Mouse (Mus musculus): ENCODE results near the gene Dnm3.

Gene Dnm3

GRCm38 (mm10) chr1:161980626-161981298 lies 497.1 kb downstream of the Dnm3 start:
- in situ Hi-C loops (cut with MboI; ENCODE audit: unreplicated experiment in 2 of 2), result loop anchor here in 1 of 2 experiments (25.0 kb wide), 3 partner anchors 557 to 743 kb away; partner anchors contain the start of genes Mettl13 and Tnfsf4

DNA sequence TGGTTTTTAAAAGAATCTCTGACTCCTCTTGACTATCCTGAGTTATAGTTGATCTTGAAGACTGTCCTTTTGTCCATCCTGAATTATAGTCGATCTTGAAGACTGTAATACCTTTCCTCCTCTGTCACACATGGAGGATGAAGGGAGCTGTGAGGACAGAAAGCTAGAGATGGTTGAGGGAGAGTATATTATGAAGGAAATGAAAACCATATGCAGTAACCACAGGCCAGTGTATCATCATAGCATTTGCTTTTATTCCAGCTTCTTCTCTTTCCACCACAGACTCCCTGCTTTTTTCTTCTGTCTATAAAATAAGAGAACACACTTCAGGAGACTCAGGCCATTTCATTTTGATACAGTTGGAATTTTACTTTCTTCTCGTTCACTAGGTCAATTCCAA lies 497.8 kb downstream of the Dnm3 start:
- in situ Hi-C loops (cut with MboI; ENCODE audit: unreplicated experiment in 2 of 2), result loop anchor here in 1 of 2 experiments (25.0 kb wide), 3 partner anchors 557 to 743 kb away; partner anchors contain the start of genes Mettl13 and Tnfsf4

DNA sequence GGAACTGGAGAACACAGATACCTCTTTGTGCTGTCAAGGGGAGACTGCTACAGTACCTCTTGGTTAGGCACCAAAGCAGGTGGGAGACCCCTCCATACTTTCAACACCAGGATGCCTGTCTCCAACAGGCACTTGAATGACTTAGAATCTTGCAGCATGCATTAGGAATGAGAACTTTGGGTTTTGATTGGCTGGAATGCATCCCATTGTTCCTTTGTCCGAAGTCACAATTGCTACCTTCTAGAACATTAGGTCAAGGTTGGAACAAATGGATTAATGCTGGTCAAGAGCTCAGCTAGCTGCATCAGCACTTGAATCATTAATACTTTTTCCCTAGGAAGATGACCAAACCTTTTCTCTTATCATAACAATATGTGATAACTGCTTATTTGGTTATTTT lies 498.3 kb downstream of the Dnm3 start, which contains the start of gene 4930558K02Rik:
TSS of gene 4930558K02Rik (minus strand) at position 101 of the 400 bp plus-strand sequence.
- in situ Hi-C loops (cut with MboI; ENCODE audit: unreplicated experiment in 2 of 2), result loop anchor here (5.0 to 25.0 kb wide), 6 partner anchors 333 to 742 kb away; partner anchors contain the start of genes Mettl13 (in 1 of the 2) and Tnfsf4 (in 1 of the 2)

GRCm38 (mm10) chr1:161978173-161978700 lies 499.6 kb downstream of the Dnm3 start:
- in situ Hi-C loops (cut with MboI; ENCODE audit: unreplicated experiment in 2 of 2), result loop anchor here (5.0 to 25.0 kb wide), 6 partner anchors 334 to 741 kb away; partner anchors contain the start of genes Mettl13 (in 1 of the 2) and Tnfsf4 (in 1 of the 2)

DNA sequence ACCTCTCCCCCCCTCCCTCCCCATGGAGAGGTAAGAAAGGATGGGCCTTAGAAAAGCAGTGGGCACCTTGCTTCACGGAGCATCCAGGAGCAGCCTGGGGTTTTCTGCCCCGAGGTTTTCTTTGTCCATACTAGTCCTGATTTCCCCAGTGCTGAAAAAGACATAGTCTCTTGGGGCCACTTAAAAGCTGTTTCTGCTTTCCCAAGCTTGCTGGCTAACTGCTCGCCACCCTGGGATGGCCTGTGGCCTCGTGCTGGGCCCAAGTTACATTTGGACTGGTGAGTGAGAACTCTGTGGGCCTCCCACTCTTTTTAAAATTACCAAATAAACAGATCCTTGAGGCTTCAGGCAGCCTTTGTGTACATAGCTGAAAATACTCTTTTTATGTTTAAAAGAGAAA lies 500.5 kb downstream of the Dnm3 start:
- in situ Hi-C loops (cut with MboI; ENCODE audit: unreplicated experiment in 2 of 2), result loop anchor here (5.0 to 25.0 kb wide), 6 partner anchors 335 to 740 kb away; partner anchors contain the start of genes Mettl13 (in 1 of the 2) and Tnfsf4 (in 1 of the 2)

- in situ Hi-C loops (cut with MboI; ENCODE audit: unreplicated experiment in 2 of 2), result loop anchor here (5.0 to 25.0 kb wide), 6 partner anchors 336 to 739 kb away; partner anchors contain the start of genes Mettl13 (in 1 of the 2) and Tnfsf4 (in 1 of the 2)
Observed at GRCm38 (mm10) chr1:161976255-161977182, 501.3 kb downstream of the Dnm3 start.

DNA sequence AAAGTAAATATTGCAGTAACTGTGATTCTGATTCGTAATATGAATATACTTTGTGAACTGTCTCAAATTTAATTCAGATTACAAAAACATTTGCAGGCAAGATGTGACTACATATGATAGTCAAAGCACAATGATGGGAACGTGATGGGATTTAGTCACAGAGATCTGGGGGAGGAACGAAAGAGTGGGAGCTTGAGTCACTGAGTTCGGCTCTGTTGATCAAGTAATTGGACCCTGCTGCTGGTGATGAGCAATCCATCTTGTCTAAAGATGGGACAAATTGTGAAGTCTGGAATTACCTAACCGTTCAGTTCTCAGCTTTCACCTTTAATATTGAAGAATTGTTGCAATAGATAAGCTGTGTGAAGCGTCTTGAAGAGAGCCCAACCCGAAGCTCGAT lies 505.6 kb downstream of the Dnm3 start:
- in situ Hi-C loops (cut with MboI; ENCODE audit: unreplicated experiment in 2 of 2), result loop anchor here in 1 of 2 experiments (10.0 to 25.0 kb wide), 4 partner anchors 593 to 1585 kb away; no protein-coding TSS in a partner anchor

- in situ Hi-C loops (cut with MboI; ENCODE audit: unreplicated experiment in 2 of 2), result loop anchor here in 1 of 2 experiments (10.0 to 25.0 kb wide), 4 partner anchors 594 to 1584 kb away; no protein-coding TSS in a partner anchor
Observed at GRCm38 (mm10) chr1:161970874-161971273, 507.0 kb downstream of the Dnm3 start.

GRCm38 (mm10) chr1:161968589-161969407 lies 509.0 kb downstream of the Dnm3 start, which contains the start of gene Pigc:
Gene Pigc, plus strand, starts transcription at chr1:161969186.
- in situ Hi-C loops (cut with MboI; ENCODE audit: unreplicated experiment in 2 of 2), result loop anchor here in 1 of 2 experiments (5.0 to 25.0 kb wide), 4 partner anchors 221 to 1581 kb away; no protein-coding TSS in a partner anchor

- in situ Hi-C loops (cut with MboI; ENCODE audit: unreplicated experiment in 2 of 2), result loop anchor here in 1 of 2 experiments (5.0 to 25.0 kb wide), 4 partner anchors 221 to 1581 kb away; no protein-coding TSS in a partner anchor
Observed at GRCm38 (mm10) chr1:161967936-161968335, 509.9 kb downstream of the Dnm3 start.

DNA sequence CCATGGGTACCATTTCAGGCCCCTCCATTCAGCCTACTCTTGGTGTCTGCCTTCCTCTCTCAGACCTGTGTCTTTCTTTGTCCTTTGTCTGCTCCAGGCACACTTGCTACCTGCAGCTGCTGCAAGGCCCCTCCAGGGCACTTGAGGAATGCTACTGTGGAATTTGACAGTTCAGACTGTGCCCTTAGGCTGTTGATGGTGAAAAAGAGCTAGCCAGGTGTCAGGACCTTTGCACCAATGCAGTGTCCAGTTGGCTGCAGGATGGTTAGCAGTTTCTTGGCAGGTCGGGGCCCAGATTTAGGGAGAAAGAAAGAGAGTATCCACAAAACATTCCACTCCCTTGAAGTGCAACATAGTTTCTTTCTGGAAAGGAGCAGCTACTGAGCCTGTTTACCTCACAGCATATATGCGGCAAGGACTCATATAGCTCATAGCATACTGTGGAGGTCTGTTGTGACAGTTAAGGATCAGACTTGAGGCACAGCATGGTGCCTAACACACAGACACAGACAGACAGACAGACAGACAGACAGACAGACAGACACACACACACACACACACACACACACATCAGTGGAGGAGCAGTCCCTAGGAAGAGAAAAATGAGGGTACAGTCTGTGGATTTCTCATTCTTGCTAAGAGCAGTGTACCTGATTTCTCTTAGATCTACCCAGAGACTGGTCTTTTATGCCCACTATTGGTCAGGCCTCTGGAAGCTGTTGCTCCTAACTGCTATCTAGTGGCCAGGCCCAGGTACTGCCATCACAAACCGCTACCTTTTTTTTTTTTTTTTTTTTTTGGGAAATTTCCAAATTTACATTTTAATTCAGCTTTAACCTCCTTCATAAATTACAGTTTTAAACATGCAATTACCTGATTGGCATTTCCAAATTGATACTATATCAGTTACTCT lies 515.1 kb downstream of the Dnm3 start:
- in situ Hi-C loops (cut with MboI; ENCODE audit: unreplicated experiment in 2 of 2), result loop anchor here (5.0 to 25.0 kb wide), 6 partner anchors 70 to 1575 kb away; no protein-coding TSS in a partner anchor

DNA sequence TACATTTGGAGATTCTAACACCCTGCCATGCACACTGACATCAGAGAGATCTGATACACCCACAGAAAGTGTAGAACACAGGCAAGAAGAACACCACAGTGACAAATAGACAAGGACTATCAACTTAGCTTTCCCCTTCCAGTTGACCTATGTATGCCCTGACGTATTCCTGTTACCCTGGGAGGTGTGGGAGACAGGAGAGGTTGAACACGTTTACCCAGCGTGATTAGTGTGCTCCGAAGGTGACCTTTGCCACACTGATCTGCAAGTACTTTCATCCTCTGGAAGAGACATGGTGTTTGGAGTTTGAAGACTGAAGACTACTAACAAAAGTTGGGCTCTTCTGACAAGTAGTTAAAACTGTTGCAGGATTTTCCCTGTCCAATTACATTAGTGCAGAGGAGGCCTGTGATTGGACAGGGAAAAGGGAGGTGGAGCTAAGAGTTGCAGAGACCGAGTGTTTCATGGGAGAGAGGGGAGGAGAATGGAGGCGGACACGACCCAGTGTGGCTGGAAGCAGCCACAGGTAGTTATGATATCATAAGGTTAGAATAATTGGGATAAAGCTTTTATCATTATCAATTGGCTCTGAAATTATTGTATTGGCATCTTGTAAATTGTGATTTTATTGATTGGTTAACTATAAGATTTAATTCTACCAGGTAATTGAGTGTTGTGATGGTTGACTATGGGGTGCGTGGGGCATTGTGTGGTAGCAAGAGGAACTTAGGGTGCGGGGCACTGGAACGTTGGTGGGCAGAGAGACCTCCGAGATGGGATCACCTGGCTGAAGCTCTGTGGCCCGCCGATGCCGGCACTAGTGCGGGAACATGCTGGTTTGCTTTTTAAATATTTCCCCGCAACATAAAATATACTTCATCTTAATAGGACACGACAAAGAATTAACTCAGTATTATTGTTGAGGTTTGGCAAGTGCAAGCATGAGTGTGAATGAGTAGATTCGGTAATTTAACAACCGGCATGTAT lies 519.6 kb downstream of the Dnm3 start:
- in situ Hi-C loops (cut with MboI; ENCODE audit: unreplicated experiment in 2 of 2), result loop anchor here in 1 of 2 experiments (25.0 kb wide), 2 partner anchors 721 to 1571 kb away; no protein-coding TSS in a partner anchor

DNA sequence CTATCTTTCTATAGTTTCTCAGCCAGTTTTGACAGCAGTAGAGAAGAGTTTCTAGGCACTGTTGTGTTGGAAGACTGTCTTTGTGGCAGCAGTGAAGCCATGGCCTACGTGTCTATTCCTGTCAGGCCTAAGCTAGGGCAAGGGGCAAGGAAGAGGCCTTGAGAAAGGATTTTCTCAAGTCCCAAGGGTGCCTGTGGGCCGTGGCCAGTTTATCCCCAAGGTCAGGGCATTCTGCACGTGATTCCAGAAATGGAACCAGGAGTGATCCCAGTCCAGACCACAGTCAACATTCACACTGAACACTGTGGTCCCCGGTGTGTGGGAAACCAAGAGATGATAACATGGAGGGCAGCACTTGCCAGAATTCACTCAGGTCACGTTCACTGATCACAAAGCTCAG lies 522.0 kb downstream of the Dnm3 start:
- in situ Hi-C loops (cut with MboI; ENCODE audit: unreplicated experiment in 2 of 2), result loop anchor here in 1 of 2 experiments (25.0 kb wide), 2 partner anchors 719 to 1569 kb away; no protein-coding TSS in a partner anchor

- in situ Hi-C loops (cut with MboI; ENCODE audit: unreplicated experiment in 2 of 2), result loop anchor here in 1 of 2 experiments (25.0 kb wide), 2 partner anchors 715 to 1565 kb away; no protein-coding TSS in a partner anchor
Observed at GRCm38 (mm10) chr1:161952599-161952998, 525.2 kb downstream of the Dnm3 start.

DNA sequence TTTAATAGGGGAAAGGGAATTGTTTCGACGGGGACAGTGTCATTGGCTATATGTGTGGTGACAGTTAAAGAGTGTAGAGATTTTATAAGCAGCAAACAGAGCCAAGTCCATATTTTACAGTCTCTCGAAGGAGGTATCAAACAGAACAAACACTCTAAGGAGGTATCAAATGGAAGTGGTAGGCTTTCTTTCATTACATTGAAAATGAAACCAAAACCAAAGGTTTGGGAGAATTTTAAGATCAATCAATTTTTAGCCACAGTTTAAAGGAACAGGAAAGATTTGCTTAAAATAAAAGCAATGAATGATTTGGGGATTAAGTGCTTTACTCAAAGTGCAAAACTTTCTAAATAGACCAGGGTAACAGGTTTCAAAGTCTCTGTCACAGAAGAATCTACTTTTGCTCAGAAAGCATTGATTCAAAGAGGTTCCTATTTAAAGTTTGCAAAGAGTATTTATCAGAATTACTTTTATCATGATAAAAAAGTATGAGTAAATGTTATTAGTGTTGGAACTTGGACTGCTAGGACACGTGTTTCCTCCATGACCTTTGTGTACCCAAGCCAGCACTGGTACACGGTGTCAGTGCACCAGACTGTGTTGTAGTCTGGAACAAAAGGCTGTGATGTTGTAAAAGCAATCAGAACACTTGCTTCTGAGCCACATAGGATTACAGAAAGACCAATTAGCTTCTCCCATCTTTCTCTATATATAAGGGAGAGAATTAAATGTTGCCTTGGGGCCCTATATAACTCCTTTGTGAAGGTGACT lies 526.6 kb downstream of the Dnm3 start:
- in situ Hi-C loops (cut with MboI; ENCODE audit: unreplicated experiment in 2 of 2), result loop anchor here in 1 of 2 experiments (25.0 kb wide), 2 partner anchors 714 to 1564 kb away; no protein-coding TSS in a partner anchor

GRCm38 (mm10) chr1:161942082-161942481 lies 535.8 kb downstream of the Dnm3 start:
- in situ Hi-C loops (cut with MboI; ENCODE audit: unreplicated experiment in 2 of 2), result no loop called here
